Comparison of ENCODE assay signal across 29 mouse cellular contexts in the genomic region with DNA sequence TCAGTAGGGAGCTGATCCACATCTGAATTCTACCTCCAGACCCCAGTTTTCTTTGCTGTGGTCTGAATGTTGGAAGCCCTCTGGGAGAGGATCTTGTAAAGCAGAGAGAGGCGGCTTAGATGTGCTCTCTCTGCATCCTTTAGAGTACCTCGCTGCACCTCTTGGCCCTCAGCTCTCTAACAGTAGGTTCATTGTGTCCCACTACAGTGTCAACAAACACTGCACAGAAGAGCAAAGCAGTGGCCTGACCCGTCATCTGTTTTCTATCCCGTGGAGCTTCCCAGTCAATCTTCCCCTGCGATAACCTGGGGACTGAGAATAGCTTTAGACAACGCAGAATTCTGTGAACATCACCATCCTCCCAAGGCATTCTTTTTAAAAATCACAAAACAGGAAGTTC.
A peak's percentile ranks its signal among the peaks of the same experiment; 100 is the strongest.
DNase-seq lines count a peak whose midpoint lies in the region; ATAC-seq and TF ChIP-seq lines count a peak whose summit lies in the region.
"Had no signal": no experiment of that assay in that cellular context is flagged by ENCODE, and none has a peak within 500 bp of the region (broad histone marks: within the 10 kb centered on the region; RNA-seq: fewer than 3 reads in every experiment).

No protein-coding gene starts in this region.

- intact Hi-C loops in heart, adult 2 months (cut with DNase I) = no loop called here

- no peak for TF ChIP-seq EP300 in heart, adult 2 months (IDR thresholded peaks at IDR 0.05; ENCODE audit: insufficient read depth, low read depth, low read length)

- DNase-seq in embryo, embryonic 10 days (ENCODE audit: low spot score) = peak; percentile 51
- DNase-seq in embryo, embryonic 9.5 days (ENCODE audit: extremely low spot score) = no peak
- DNase-seq in heart, adult 2 months = no peak
- no peak for DNase-seq in heart, adult 18-20 months
- DNase-seq in embryo, embryonic 10.5 days (ENCODE audit: low spot score) = peak; percentile 50
- peak; percentile 46 for DNase-seq in embryonic facial prominence, embryonic 11.5 days (ENCODE audit: low spot score)
- no peak for DNase-seq in cerebellum, postnatal 36 days
- no peak for DNase-seq in kidney, postnatal 10 days
- DNase-seq: adrenal gland, postnatal 10 days; adrenal gland, postnatal 36 days; cerebellum, adult 11 months; cerebellum, adult 2 months; cerebellum, adult 9-11 months; cerebellum, postnatal 25 days; gastrocnemius, postnatal 10 days; gastrocnemius, postnatal 36 days; heart, postnatal 36 days; kidney, adult 11 months had no signal

- H3K27me3 ChIP-seq in heart, adult 2 months (ENCODE audit: control insufficient read depth, insufficient read depth, low read length) = no peaks in the 10 kb centered on the region
- no peaks in the 10 kb centered on the region for H3K27me3 ChIP-seq in embryonic facial prominence, embryonic 11.5 days (ENCODE audit: control insufficient read depth, insufficient read depth, low read length)
- H3K27me3 ChIP-seq: embryonic facial prominence, embryonic 13.5 days; forebrain, embryonic 12.5 days; forebrain, embryonic 15.5 days; hindbrain, embryonic 13.5 days; intestine, embryonic 15.5 days had no signal

- no peak for ATAC-seq in embryonic facial prominence, embryonic 11.5 days (replicated peaks; ENCODE audit: insufficient number of reproducible peaks, low FRiP score, low TSS enrichment, low read depth)
- ATAC-seq: forebrain, embryonic 15.5 days; hindbrain, embryonic 16.5 days; intestine, embryonic 15.5 days; Patski had no signal

- TF ChIP-seq CTCF in heart, adult 2 months (IDR thresholded peaks at IDR 0.05) = no peak

- H3K4me2 ChIP-seq in embryonic facial prominence, embryonic 11.5 days (ENCODE audit: low read depth, low read length) = no peak overlapping the region
- H3K4me2 ChIP-seq: embryonic facial prominence, embryonic 13.5 days; forebrain, embryonic 12.5 days; forebrain, embryonic 15.5 days; heart, embryonic 11.5 days; hindbrain, embryonic 13.5 days; intestine, embryonic 15.5 days had no signal

- H3K9me3 ChIP-seq in embryonic facial prominence, embryonic 11.5 days (replicated peaks; ENCODE audit: control insufficient read depth, low read length) = no peaks in the 10 kb centered on the region
- H3K9me3 ChIP-seq: embryonic facial prominence, embryonic 13.5 days; forebrain, embryonic 12.5 days; forebrain, embryonic 15.5 days; G1E; hindbrain, embryonic 10.5 days; hindbrain, embryonic 13.5 days; intestine, embryonic 15.5 days had no signal

- 42% methylated on average over 6 of the region's 6 CpGs for WGBS in heart, adult 2 months
- 18% methylated on average over 6 of the region's 6 CpGs for WGBS in embryonic facial prominence, embryonic 11.5 days

- no peak for TF ChIP-seq POLR2A in heart, adult 2 months (IDR thresholded peaks at IDR 0.05; ENCODE audit: insufficient read depth, low read depth, low read length)

- peaks cover 12% of the 10 kb centered on the region for H3K4me1 ChIP-seq in heart, adult 2 months (ENCODE audit: control insufficient read depth, insufficient read depth, low read length)
- no peaks in the 10 kb centered on the region for H3K4me1 ChIP-seq in embryonic facial prominence, embryonic 11.5 days (ENCODE audit: control insufficient read depth, insufficient read depth, low read length)
- H3K4me1 ChIP-seq: embryonic facial prominence, embryonic 13.5 days; forebrain, embryonic 15.5 days had no signal

- no peak overlapping the region for H3K9ac ChIP-seq in heart, adult 2 months (ENCODE audit: low read depth, low read length)
- H3K9ac ChIP-seq in embryonic facial prominence, embryonic 11.5 days (replicated peaks; ENCODE audit: low read length) = no peak overlapping the region
- H3K9ac ChIP-seq: embryonic facial prominence, embryonic 13.5 days; forebrain, embryonic 12.5 days; forebrain, embryonic 15.5 days; hindbrain, embryonic 13.5 days; intestine, embryonic 15.5 days had no signal

- no peak overlapping the region for H3K4me3 ChIP-seq in heart, adult 2 months
- no peak overlapping the region for H3K4me3 ChIP-seq in embryonic facial prominence, embryonic 11.5 days (ENCODE audit: low read depth, low read length)
- H3K4me3 ChIP-seq: embryonic facial prominence, embryonic 13.5 days; erythroblast, embryonic 14.5 days; forebrain, embryonic 12.5 days; forebrain, embryonic 15.5 days; hindbrain, embryonic 10.5 days; hindbrain, embryonic 13.5 days; intestine, embryonic 15.5 days had no signal

- H3K27ac ChIP-seq in heart, adult 2 months = peak overlapping the region; percentile 51
- H3K27ac ChIP-seq in embryonic facial prominence, embryonic 11.5 days (replicated peaks; ENCODE audit: low read depth, low read length) = no peak overlapping the region
- H3K27ac ChIP-seq: embryonic facial prominence, embryonic 13.5 days; forebrain, embryonic 12.5 days; forebrain, embryonic 15.5 days; hindbrain, embryonic 10.5 days; hindbrain, embryonic 13.5 days; intestine, embryonic 15.5 days had no signal

- H3K36me3 ChIP-seq in heart, adult 2 months (ENCODE audit: control insufficient read depth, insufficient read depth, low read length) = no peaks in the 10 kb centered on the region; the same call in 1 of the 2 replicates
- H3K36me3 ChIP-seq in embryonic facial prominence, embryonic 11.5 days (replicated peaks; ENCODE audit: control insufficient read depth, insufficient read depth, low read depth, low read length) = no peaks in the 10 kb centered on the region
- H3K36me3 ChIP-seq: embryonic facial prominence, embryonic 13.5 days; forebrain, embryonic 12.5 days; forebrain, embryonic 15.5 days; G1E; hindbrain, embryonic 10.5 days; hindbrain, embryonic 13.5 days; intestine, embryonic 15.5 days had no signal

- H3K79me2 ChIP-seq in heart, adult 2 months (replicated peaks; ENCODE audit: control insufficient read depth, insufficient read depth, low read length) = no peaks in the 10 kb centered on the region

Comparison
In these comparisons a context has a peak if more than half of its experiments do, and no peak if none do; other contexts are left out.
1. DNase-seq: peak in embryo, embryonic 10 days (single experiment), embryo, embryonic 10.5 days (single experiment) and embryonic facial prominence, embryonic 11.5 days (single experiment); none in embryo, embryonic 9.5 days (single experiment), heart, adult 2 months (0 of 2), heart, adult 18-20 months (0 of 2), cerebellum, postnatal 36 days (0 of 2) and kidney, postnatal 10 days (single experiment).